Mouse (Mus musculus) thymus, postnatal 25 days (tissue): ENCODE results near the gene Ndufb6.
"Not testable (repeated sequence)": the region's sequence is repeated elsewhere in the genome, so short reads cannot be mapped to it uniquely, and the experiment has no call there.

Experiments used
- DNase-seq: peaks from one replicate; pipeline ENCODE4 v3.0.0; 2022

Ndufb6 gene

GRCm38 (mm10) chr4:40279276-40279900 lies at the start of gene Ndufb6:
Gene Ndufb6 (minus strand): TSS chr4:40279421.
- peak; percentile 93 for DNase-seq

- no peak for DNase-seq
Measured at GRCm38 (mm10) chr4:40327161-40327560, 47.9 kb upstream of the Ndufb6 start.

DNA sequence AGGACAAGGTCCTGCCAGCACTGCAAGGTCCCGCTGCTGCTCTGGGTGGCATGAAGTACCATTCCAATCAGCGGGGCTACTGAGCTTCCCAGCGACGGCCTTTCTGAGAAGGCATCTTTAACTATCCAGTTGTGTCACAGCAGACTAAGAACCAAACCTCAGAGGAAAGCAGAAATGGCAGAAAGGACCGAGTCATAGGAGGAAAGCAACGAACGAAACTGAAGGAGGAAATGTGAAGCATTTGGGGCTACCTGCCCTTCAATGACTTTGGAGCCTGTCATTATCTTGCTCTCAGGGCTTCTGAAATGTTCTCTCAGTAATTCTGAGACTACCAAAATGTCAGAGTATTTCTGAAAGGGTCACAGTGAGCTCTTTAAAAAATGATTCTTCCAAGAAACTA lies 45.4 kb upstream of the Ndufb6 start:
- no peak for DNase-seq

DNA sequence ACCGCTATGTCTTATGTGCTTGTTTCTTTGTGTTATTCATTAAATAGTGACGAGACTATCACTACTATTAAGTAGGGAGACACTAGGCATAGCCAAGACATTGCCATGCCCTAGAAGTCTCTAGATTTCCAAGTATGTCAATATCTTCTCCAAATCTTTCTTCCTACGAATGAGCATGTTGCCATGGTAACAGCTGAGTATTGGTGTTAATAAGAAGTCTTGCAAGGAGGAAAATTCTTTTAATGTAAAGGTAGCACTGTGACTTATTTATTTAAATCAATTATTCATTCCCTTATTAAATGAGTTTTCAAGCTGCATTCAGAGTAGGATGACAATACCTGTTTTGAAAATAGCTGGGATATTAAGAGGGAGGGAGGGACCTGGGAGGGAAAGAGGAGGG lies 38.2 kb upstream of the Ndufb6 start:
- no peak for DNase-seq

- no peak for DNase-seq
Measured at GRCm38 (mm10) chr4:40313026-40313425, 33.8 kb upstream of the Ndufb6 start.

GRCm38 (mm10) chr4:40312213-40312612 lies 33.0 kb upstream of the Ndufb6 start:
- no peak for DNase-seq

DNA sequence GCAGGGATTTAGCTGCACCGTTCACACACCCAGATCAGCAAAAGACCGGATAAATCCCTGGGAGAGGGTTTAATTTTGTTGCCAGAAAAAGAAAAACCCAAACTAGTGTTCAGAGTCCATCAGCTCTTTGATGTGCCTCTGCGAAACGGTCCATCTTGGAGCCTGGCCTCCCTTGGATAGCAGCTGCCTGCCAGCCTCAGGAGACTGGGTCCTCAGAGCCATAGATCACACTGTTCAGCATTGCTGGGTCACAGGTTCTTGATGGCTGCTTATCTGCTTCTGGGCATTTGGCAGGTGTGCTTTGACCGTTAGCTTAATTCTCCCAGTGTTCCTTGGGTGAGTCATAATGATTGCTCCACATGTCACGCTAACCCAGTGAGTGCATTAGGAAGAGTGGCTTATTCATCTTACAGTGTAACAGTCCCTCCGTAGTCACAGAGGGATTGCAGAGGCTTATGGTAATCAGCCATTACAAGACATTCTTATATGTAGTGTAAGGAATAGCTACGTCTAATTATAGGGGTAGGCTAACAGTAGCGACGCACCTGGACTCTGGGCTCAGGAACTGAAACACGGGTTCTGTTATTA lies 31.7 kb upstream of the Ndufb6 start:
- DNase-seq, result no peak

- DNase-seq, result no peak
Measured at GRCm38 (mm10) chr4:40309682-40310081, 30.5 kb upstream of the Ndufb6 start.

- no peak for DNase-seq
Measured at GRCm38 (mm10) chr4:40302445-40303125, 23.4 kb upstream of the Ndufb6 start.

GRCm38 (mm10) chr4:40301076-40301789 lies 22.0 kb upstream of the Ndufb6 start:
- peak; percentile 72 for DNase-seq

DNA sequence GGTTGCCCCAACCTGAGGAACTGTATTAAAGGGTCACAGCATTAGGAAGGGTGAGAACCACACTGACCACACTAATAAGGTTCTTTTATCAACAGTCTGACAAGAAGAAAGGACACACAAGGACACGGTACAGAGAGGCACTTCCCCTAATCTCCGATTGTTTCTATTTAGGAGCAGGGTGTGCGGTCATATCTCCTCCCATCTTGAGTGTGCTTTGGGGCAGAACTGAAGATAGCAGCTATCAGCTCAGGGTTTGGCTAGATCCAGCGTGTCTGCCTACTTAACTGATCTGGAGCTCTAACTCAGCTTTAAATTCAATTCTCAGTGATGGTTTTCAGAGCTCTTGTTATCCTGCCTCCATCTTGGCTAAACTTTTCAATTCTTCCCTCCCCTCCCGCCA lies 19.9 kb upstream of the Ndufb6 start:
- DNase-seq, result no peak

DNA sequence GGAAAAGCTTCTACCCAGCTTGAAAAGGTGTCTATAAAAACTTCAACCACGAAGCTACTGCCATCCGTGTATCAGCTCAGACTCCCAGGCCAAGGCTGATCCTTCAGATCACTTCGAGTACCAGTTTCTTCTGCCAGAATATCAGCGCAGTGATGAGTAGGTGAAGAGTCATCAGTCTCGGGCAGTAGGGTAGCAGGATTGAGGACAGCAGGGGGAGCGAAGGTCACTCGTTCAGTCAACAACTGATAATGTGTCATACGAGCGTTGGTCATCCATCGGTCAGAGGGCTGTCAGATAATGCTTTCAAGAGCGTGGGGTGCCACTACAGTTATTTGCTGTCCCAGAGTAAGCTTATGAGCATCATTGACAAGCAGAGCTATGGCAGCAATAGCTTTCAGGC lies 12.3 kb upstream of the Ndufb6 start:
- not testable (repeated sequence) for DNase-seq

DNA sequence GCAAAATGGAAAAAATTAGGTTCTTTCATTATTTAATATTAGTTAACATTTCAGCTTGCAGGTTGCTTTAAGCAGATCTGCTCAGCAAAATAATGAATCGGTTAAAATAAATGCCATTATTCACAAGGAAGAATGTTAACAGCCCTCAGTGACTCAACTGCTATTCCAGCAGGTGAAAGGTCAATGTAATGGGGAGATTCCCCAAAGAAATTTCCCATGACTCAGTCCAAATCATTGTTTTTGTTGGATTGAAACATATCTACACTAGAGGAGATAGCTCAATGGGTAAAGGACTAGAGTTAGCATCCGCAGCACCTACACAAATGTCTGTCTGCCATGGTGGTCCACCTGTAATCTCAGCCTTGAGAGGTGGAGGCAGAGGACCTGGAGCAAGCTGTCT lies 9.8 kb upstream of the Ndufb6 start:
- DNase-seq, result no peak

DNA sequence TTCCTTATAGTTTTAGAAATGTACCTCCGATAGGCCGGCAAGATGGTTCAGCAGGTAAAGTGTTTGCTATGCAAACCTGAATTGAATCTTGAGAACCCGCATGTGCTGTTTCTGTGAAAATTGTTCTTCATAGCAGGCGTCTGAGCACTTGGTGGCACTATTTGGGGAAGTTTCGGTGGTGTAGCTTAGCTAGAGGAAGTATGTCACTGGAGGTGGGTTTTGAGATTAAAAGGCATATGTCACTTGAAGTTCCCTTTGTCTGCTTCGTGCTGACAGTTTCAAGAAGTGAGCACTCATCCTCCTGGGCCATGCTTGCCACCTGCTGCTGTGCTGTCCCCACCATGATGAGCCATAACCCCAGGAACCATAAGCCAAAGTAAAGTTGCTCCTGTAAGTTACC lies 8.2 kb upstream of the Ndufb6 start:
- DNase-seq, result no peak

DNA sequence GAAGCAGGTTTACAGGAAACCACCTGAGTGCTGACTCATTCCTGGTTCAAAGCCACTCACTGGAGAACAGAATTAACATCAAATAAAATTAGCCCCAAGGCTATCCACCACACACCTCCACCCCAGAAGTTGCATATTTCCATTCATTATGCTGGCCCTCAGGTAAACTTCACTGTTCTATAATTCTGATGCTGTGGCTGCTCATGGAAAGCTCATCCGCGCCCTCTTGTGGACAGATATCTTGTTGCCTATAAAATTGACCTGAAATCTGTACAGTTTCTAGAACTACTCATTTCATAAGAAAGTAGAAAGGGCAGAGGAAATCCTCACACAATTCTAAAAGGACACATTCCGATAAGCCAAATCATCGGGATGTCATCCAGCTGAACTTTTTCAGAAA lies 6.4 kb upstream of the Ndufb6 start:
- peak; percentile 75 for DNase-seq

DNA sequence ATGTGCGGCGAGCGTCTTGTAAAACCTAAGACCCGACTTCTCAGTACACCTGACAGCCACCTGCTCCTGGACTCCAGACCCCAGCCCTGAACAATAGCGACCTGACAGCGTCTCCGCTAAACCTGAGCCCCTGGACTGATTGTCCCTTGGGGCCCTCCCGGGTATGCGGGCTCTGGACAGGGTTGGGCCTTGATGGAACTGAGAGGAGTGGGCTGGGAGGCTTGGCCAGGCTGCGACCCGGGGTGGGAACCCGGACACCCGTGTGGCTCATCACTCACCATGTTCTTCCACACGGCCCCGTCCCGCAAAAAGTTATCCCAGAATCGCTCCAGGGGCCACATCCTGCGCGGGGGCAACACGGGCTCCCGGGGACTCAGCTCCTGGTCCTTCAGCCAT lies 343 bp downstream of the Ndufb6 start:
- no peak for DNase-seq

DNA sequence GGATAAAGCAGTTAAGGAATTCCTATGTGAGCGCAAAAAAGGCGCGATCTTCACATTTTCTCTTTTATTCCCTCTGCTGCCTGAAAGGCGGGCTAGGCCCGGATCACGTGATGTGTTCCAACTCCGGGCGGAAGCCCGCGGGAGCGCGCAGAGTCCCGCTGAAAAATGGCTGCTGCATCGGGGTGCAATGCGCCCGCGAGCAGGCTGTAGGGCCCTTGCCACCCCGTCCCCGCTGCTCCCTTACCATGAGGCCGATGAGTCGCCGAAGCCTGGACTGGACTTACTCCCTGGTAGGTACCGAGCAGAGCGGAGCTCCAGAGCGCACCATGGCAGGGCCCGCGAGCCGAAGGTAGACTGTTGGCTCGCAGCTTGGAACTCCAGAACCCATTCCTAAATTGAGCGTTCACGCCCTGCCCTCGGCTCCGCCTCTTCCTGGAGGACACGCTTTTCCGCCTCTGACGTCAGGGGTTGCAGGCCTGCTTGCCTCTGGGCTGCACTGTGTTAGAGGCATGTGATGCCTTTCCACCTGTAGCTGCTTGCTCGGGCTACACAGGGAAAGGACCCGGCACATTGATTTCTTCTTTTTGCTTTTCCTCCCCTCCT lies 9.7 kb downstream of the Ndufb6 start, which contains the start of the genes Smim27 and Topors:
Smim27 (plus strand) TSS at position 150 of the 603 bp plus-strand sequence.
Topors (minus strand) TSS at position 421 of the 603 bp plus-strand sequence.
- DNase-seq, result peak; percentile 94

- no peak for DNase-seq
Measured at GRCm38 (mm10) chr4:40268835-40269234, 10.4 kb downstream of the Ndufb6 start.

DNA sequence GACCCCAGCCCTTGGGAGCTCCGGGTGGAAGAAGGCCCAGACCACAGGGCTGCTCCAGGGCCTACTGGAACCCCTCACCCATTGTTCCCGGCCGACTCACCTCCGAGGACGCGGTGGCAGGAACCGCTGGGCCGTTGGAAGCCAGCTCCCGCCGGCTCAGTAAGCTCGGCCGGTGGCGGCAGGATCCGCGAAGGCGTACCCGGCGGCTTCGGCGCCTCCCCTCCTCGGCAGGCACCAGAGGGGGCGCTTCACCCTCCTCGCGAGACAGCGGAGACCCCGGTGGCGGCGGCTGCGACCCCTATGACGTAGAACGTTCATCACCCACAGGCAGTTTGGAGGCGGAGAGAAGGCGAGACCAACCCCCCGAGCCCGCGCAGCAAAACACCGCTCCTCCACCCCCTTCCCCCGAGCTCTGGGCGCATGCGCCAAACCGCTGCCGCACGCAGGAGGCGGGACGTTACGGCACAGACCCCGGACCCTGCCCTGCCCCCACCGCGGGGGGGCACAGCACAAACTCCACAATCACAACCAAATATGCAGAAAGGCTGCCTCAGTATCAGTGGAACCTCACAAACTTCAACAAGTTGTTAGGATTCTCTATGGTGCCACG lies 10.9 kb downstream of the Ndufb6 start:
- DNase-seq, result peak; percentile 95

DNA sequence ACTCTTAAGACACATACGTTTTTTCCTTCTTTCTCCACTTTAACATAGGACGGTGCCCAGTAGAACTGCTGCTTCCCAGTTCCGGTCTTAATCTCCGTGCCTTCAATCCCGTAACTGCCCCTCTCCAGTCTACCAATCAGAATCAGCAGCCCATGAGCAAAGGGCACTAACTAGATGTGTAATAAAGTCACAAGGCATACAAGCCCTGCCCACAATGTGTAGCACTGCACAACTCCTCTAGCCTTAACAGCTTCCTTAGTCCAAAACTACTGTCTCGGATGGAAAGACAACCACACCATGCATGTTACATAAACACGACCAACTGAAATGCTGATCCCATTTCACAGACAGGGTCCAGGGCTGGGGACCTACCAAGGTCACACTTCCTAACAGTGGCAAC lies 11.5 kb downstream of the Ndufb6 start:
- no peak for DNase-seq

- DNase-seq, result no peak
Measured at GRCm38 (mm10) chr4:40264321-40264720, 14.9 kb downstream of the Ndufb6 start.

DNA sequence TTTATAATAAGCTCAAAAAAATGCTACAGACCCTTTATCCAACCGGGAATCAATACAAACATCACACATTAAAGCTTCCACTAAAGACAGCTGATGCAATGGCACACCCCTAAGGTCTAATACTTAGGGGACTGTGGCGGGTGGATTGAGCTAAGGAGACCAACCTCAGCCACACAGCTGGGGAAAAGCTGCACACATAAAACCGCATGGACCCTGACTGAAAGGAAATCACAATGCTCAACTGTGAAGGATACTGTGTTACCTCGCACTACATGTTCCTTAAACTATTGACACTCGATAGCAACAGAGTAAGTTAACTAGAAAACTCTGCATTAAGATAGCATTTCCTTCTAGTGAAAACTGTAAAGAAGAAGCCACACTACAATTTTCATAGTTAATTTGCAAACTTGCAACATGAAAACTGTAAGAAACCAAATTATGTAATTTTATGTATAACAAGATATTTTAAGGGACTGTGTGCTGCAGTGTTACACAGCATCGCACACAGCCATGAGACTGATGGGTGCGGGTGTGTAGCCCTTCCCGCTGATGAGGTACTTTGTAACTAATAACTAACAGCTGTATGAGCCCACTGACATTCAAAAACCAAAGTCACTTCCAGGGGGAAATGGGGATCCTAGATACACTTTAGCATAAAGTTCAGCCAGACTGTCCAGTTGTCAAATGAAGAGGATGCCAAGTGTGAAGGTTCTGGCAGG lies 24.7 kb downstream of the Ndufb6 start:
- no peak for DNase-seq
